Mouse (Mus musculus) adipocyte (in vitro differentiated cells): Measurements from ENCODE around the gene Fbxw9.

ENCODE experiments used
- DNase-seq: peaks from one replicate; pipeline ENCODE4 v3.0.0-alpha.2; 2016; ENCODE audit warnings: low spot score

Gene Fbxw9

GRCm38 (mm10) chr8:85084633-85085032, 24.8 kb downstream of the Fbxw9 start:
- DNase-seq: no peak

- no peak for DNase-seq
Observed at GRCm38 (mm10) chr8:85086238-85086637, 26.4 kb downstream of the Fbxw9 start.

GRCm38 (mm10) chr8:85088771-85089170, 28.9 kb downstream of the Fbxw9 start:
- peak; percentile 48 for DNase-seq

- DNase-seq: no peak
Observed at GRCm38 (mm10) chr8:85090856-85091255, 31.0 kb downstream of the Fbxw9 start.

- DNase-seq: no peak
Observed at GRCm38 (mm10) chr8:85091526-85092090, 31.8 kb downstream of the Fbxw9 start.

GRCm38 (mm10) chr8:85095051-85095450, 35.2 kb downstream of the Fbxw9 start:
- no peak for DNase-seq

- no peak for DNase-seq
Observed at GRCm38 (mm10) chr8:85095566-85095965, 35.7 kb downstream of the Fbxw9 start.

- no peak for DNase-seq
Observed at GRCm38 (mm10) chr8:85096196-85096595, 36.3 kb downstream of the Fbxw9 start.

- no peak for DNase-seq
Observed at GRCm38 (mm10) chr8:85096850-85097249, 37.0 kb downstream of the Fbxw9 start.

- no peak for DNase-seq
Observed at GRCm38 (mm10) chr8:85100076-85100665, 40.3 kb downstream of the Fbxw9 start.

- DNase-seq: no peak
Observed at GRCm38 (mm10) chr8:85113241-85113640, 53.4 kb downstream of the Fbxw9 start.

- no peak for DNase-seq
Observed at GRCm38 (mm10) chr8:85115501-85115900, 55.6 kb downstream of the Fbxw9 start.
